Mouse (Mus musculus) kidney, postnatal 0 days (tissue): ENCODE data around the gene Hoxa3. TPM values are rescaled to one million over a fixed set of nuclear protein-coding genes. Genes with fewer than 3 reads are reported as not detected.

ENCODE experiments used
- ATAC-seq: fragments of 200-750 bp; cut with Nextera tagmentation; replicated peaks from 2 replicates; pipeline ENCODE4 v1.8.0; 2017; ENCODE audit warnings: low read depth, moderate number of reproducible peaks, moderate TSS enrichment, moderate library complexity; ENCODE audit not compliant: low FRiP score
- DNase-seq: peaks from one replicate; pipeline ENCODE4 v3.0.0-alpha.2; 2016; ENCODE audit warnings: low spot score
- H3K27ac ChIP-seq: fragments of 300-500 bp; sonication (generic); 2 replicates; pipeline ENCODE4 v1.5.1; 2014; ENCODE audit warnings: mild to moderate bottlenecking
- H3K27me3 ChIP-seq: fragments of 300-500 bp; sonication (generic); 2 replicates; pipeline ENCODE4 v1.6.1; 2014; ENCODE audit warnings: low read length, mixed read lengths; ENCODE audit not compliant: insufficient read depth
- H3K36me3 ChIP-seq: fragments of 300-500 bp; sonication (generic); 2 replicates; pipeline ENCODE4 v1.6.1; 2014; ENCODE audit warnings: low read length, mixed read lengths; ENCODE audit not compliant: insufficient read depth
- H3K4me1 ChIP-seq: fragments of 300-500 bp; sonication (generic); replicated peaks from 2 replicates; pipeline ENCODE4 v1.6.1; 2014; ENCODE audit warnings: antibody characterized with exemption, low read length, mixed read lengths; ENCODE audit not compliant: insufficient read depth
- H3K4me2 ChIP-seq: fragments of 300-500 bp; sonication (generic); 2 replicates; pipeline ENCODE4 v1.6.1; 2014; ENCODE audit warnings: mild to moderate bottlenecking, low read length, moderate library complexity, mixed read lengths
- H3K4me3 ChIP-seq: fragments of 300-500 bp; sonication (generic); replicated peaks from 2 replicates; pipeline ENCODE4 v1.5.1; 2014; ENCODE audit warnings: low read depth, low read length
- H3K9ac ChIP-seq: fragments of 300-500 bp; sonication (generic); 2 replicates; pipeline ENCODE4 v1.6.1; 2014; ENCODE audit warnings: low read depth, low read length
- H3K9me3 ChIP-seq: fragments of 300-500 bp; sonication (generic); replicated peaks from 2 replicates; pipeline ENCODE4 v1.6.1; 2016; ENCODE audit warnings: low read length, inconsistent platforms, mixed read lengths
- CTCF ChIP-seq: IDR thresholded peaks from 2 replicates; pipeline ENCODE4 v1.5.1; 2016; ENCODE audit warnings: antibody characterized with exemption, low read depth, mild to moderate bottlenecking, moderate library complexity
- WGBS: fragments of 180-500 bp; shearing (Covaris S2); extraction: QIAGEN DNeasy Blood & Tissue Kit; methylation state at CpG from one replicate; pipeline ENCODE4 v1.1.7; 2014; 5-methylcytosine and 5-hydroxymethylcytosine counted together
- polyA plus RNA-seq: library from polyadenylated mRNA; unstranded; fragments of >200 nt; fragmentation: Nextera tagmentation; extraction: Ambion mirVana; gene quantifications from 2 replicates; pipeline ENCODE4 v1.2.1, GENCODE M21; 2015

Gene Hoxa3
- polyA plus RNA-seq, 1 experiment from 2014 or later: 4.8 TPM

- Histone ChIP-seq H3K9ac (peak overlapping the region; percentile 91), H3K4me1 (peaks cover 51% of the 10 kb centered on the region), H3K36me3 (no peaks in the 10 kb centered on the region), H3K4me2 (peak overlapping the region; percentile 89), H3K9me3 (no peaks in the 10 kb centered on the region), H3K4me3 (peak overlapping the region; percentile 62), H3K27ac (peak overlapping the region; percentile 96), H3K27me3 (no peaks in the 10 kb centered on the region)
- 2% methylated on average over 30 of the region's 30 CpGs for WGBS
- no peak for TF ChIP-seq CTCF
- ATAC-seq (no peak), DNase-seq (no peak)
Measured at GRCm38 (mm10) chr6:52215771-52216535, 2.8 kb upstream of the Hoxa3 start.

- H3K36me3 ChIP-seq: no peaks in the 10 kb centered on the region
- peak overlapping the region; percentile 62; the same call in 1 of the 2 replicates for H3K4me3 ChIP-seq
- WGBS: 42% methylated on average over 3 of the region's 3 CpGs
- H3K9me3 ChIP-seq: no peaks in the 10 kb centered on the region
- no peak overlapping the region for H3K27ac ChIP-seq
- H3K27me3 ChIP-seq: no peaks in the 10 kb centered on the region
- DNase-seq (no peak), ATAC-seq (no peak)
- H3K4me2 ChIP-seq: peak overlapping the region; percentile 89
- H3K4me1 ChIP-seq: peaks cover 52% of the 10 kb centered on the region
- H3K9ac ChIP-seq: 0 out of 2 replicates have a peak overlapping the region, but pooled peaks have one; percentile 33
- TF ChIP-seq CTCF: no peak
Measured at GRCm38 (mm10) chr6:52215070-52215469, 1.9 kb upstream of the Hoxa3 start.

GRCm38 (mm10) chr6:52214271-52214670 lies 1.1 kb upstream of the Hoxa3 start:
- peak overlapping the region; percentile 72; the same call in 1 of the 2 replicates for H3K9ac ChIP-seq
- TF ChIP-seq CTCF: no peak
- peak overlapping the region; percentile 33; the same call in 1 of the 2 replicates for H3K27ac ChIP-seq
- peak overlapping the region; percentile 89 for H3K4me2 ChIP-seq
- H3K36me3 ChIP-seq: no peaks in the 10 kb centered on the region
- H3K4me3 ChIP-seq: peak overlapping the region; percentile 78; the same call in 1 of the 2 replicates
- H3K27me3 ChIP-seq: no peaks in the 10 kb centered on the region
- WGBS: 25% methylated on average over 5 of the region's 5 CpGs
- H3K9me3 ChIP-seq: no peaks in the 10 kb centered on the region
- no peak for DNase-seq
- ATAC-seq: no peak
- H3K4me1 ChIP-seq: peaks cover 50% of the 10 kb centered on the region

GRCm38 (mm10) chr6:52212556-52213118 lies 499 bp downstream of the Hoxa3 start:
- under 1% methylated on average over 22 of the region's 22 CpGs for WGBS
- H3K4me2 ChIP-seq: peak overlapping the region; percentile 89
- DNase-seq (no peak), ATAC-seq (no peak; the same call in 1 of the 2 replicates)
- peak overlapping the region; percentile 99 for H3K27ac ChIP-seq
- peak overlapping the region; percentile 78 for H3K4me3 ChIP-seq
- peaks cover 46% of the 10 kb centered on the region for H3K4me1 ChIP-seq
- H3K9ac ChIP-seq: peak overlapping the region; percentile 90
- TF ChIP-seq CTCF: no peak
- H3K36me3 ChIP-seq: no peaks in the 10 kb centered on the region
- H3K27me3 ChIP-seq: no peaks in the 10 kb centered on the region
- no peaks in the 10 kb centered on the region for H3K9me3 ChIP-seq

GRCm38 (mm10) chr6:52211961-52212360 lies 1.2 kb downstream of the Hoxa3 start:
- no peak for TF ChIP-seq CTCF
- Histone ChIP-seq H3K4me2 (peak overlapping the region; percentile 89), H3K27ac (peak overlapping the region; percentile 99), H3K27me3 (no peaks in the 10 kb centered on the region), H3K4me1 (peaks cover 52% of the 10 kb centered on the region), H3K36me3 (no peaks in the 10 kb centered on the region), H3K4me3 (peak overlapping the region; percentile 78), H3K9ac (peak overlapping the region; percentile 90), H3K9me3 (no peaks in the 10 kb centered on the region)
- no peak for DNase-seq
- no peak for ATAC-seq
- WGBS: 2% methylated on average over 13 of the region's 13 CpGs

GRCm38 (mm10) chr6:52211170-52211935 lies 1.8 kb downstream of the Hoxa3 start:
- peaks cover 55% of the 10 kb centered on the region for H3K4me1 ChIP-seq
- H3K36me3 ChIP-seq: no peaks in the 10 kb centered on the region
- under 1% methylated on average over 37 of the region's 37 CpGs for WGBS
- peak overlapping the region; percentile 90 for H3K9ac ChIP-seq
- no peaks in the 10 kb centered on the region for H3K9me3 ChIP-seq
- DNase-seq (peak; percentile 92), ATAC-seq (peak; percentile 15; the same call in 1 of the 2 replicates)
- no peaks in the 10 kb centered on the region for H3K27me3 ChIP-seq
- TF ChIP-seq CTCF: peak; percentile 82
- peak overlapping the region; percentile 99 for H3K27ac ChIP-seq
- peak overlapping the region; percentile 78 for H3K4me3 ChIP-seq
- peak overlapping the region; percentile 89 for H3K4me2 ChIP-seq
